Comparison of ENCODE assay signal across 8 mouse cellular contexts in the genomic region with DNA sequence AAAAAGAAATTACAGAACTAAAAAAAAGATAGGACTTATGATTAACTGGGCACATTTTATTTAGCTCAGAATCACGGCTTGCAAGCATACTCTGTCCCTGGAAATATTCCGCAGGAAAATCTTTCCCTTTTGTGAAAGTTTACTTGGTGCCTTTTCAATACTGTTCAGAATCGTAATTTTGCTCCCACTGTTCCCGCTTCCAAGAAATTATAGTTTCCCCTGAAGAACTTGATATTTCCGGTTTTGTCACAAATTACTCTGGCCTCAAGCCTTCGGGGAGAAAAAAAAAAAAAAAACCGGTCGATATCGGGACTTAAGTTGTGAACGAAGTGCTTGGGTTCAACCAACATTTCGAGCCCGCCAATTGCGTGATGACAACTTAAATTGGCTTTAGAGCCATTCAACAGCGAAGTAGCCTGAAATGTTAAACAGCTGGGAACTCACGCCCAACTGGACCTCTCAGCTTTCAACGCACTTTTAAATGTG.
A peak's percentile ranks its signal among the peaks of the same experiment; 100 is the strongest.
DNase-seq lines count a peak whose midpoint lies in the region; ATAC-seq and TF ChIP-seq lines count a peak whose summit lies in the region.

No protein-coding gene starts in this region.

- H3K36me3 ChIP-seq in kidney, adult 2 months (ENCODE audit: control insufficient read depth, insufficient read depth, low read length) = no peaks in the 10 kb centered on the region
- no peaks in the 10 kb centered on the region for H3K36me3 ChIP-seq in heart, embryonic 15.5 days
- H3K36me3 ChIP-seq in limb, embryonic 11.5 days (ENCODE audit: control insufficient read depth, insufficient read depth, low read length) = no peaks in the 10 kb centered on the region
- H3K36me3 ChIP-seq in myocyte (ENCODE audit: control insufficient read depth, insufficient read depth) = no peaks in the 10 kb centered on the region

- H3K4me2 ChIP-seq in heart, embryonic 15.5 days = peak overlapping the region; percentile 72
- peak overlapping the region; percentile 60 for H3K4me2 ChIP-seq in limb, embryonic 11.5 days (ENCODE audit: low read depth, severe bottlenecking)
- H3K4me2 ChIP-seq in myocyte (ENCODE audit: low read depth) = peak overlapping the region; percentile 62

- no peaks in the 10 kb centered on the region; the same call in 1 of the 2 replicates for H3K27me3 ChIP-seq in kidney, adult 2 months (replicated peaks; ENCODE audit: control insufficient read depth, insufficient read depth, low read length)
- H3K27me3 ChIP-seq in heart, embryonic 15.5 days = peaks cover 9% of the 10 kb centered on the region
- H3K27me3 ChIP-seq in limb, embryonic 11.5 days (ENCODE audit: control insufficient read depth, insufficient read depth, low read length) = no peaks in the 10 kb centered on the region; the same call in 1 of the 2 replicates
- H3K27me3 ChIP-seq in myocyte (ENCODE audit: control insufficient read depth, insufficient read depth, insufficient read length) = no peaks in the 10 kb centered on the region

- H3K27ac ChIP-seq in kidney, adult 2 months (ENCODE audit: insufficient read depth, low read depth, low read length) = peak overlapping the region; percentile 83
- H3K27ac ChIP-seq in heart, embryonic 15.5 days = peak overlapping the region; percentile 65
- no peak overlapping the region for H3K27ac ChIP-seq in limb, embryonic 11.5 days (replicated peaks; ENCODE audit: low read depth, low read length)

- no peak for TF ChIP-seq CTCF in kidney, adult 2 months (conservative IDR thresholded peaks at IDR 0.05; ENCODE audit: insufficient read depth, insufficient read length, low read depth, low read length)
- no peak for TF ChIP-seq CTCF in brain, embryonic 14.5 days (IDR thresholded peaks at IDR 0.05; ENCODE audit: borderline replicate concordance, extremely low read depth, insufficient read depth, insufficient read length)

- H3K4me3 ChIP-seq in kidney, adult 2 months (ENCODE audit: insufficient read depth, low read depth, low read length) = peak overlapping the region; percentile 87
- peak overlapping the region; percentile 60 for H3K4me3 ChIP-seq in heart, embryonic 15.5 days
- H3K4me3 ChIP-seq in limb, embryonic 11.5 days (ENCODE audit: low read depth, low read length) = peak overlapping the region; percentile 46
- H3K4me3 ChIP-seq in myocyte = peak overlapping the region; percentile 55

- no peaks in the 10 kb centered on the region for H3K4me1 ChIP-seq in kidney, adult 2 months (ENCODE audit: control insufficient read depth, insufficient read depth, low read length)
- 0 out of 2 replicates have a peak, but pooled peaks cover 3% of the 10 kb centered on the region for H3K4me1 ChIP-seq in heart, embryonic 15.5 days (replicated peaks)
- no peaks in the 10 kb centered on the region for H3K4me1 ChIP-seq in limb, embryonic 11.5 days (ENCODE audit: control insufficient read depth, insufficient read depth, low read length)

- H3ac ChIP-seq in myocyte (ENCODE audit: control insufficient read depth, insufficient read length) = no peak overlapping the region

- H3K9me3 ChIP-seq in heart, embryonic 15.5 days (replicated peaks) = no peaks in the 10 kb centered on the region
- H3K9me3 ChIP-seq in limb, embryonic 11.5 days (ENCODE audit: control insufficient read depth, low read length) = no peaks in the 10 kb centered on the region

- peak overlapping the region; percentile 48 for H3K9ac ChIP-seq in heart, embryonic 15.5 days
- H3K9ac ChIP-seq in limb, embryonic 11.5 days (ENCODE audit: low read length) = peak overlapping the region; percentile 59

- TF ChIP-seq POLR2A in kidney, adult 2 months (IDR thresholded peaks at IDR 0.05; ENCODE audit: low read depth, low read length) = no peak
- no peak for TF ChIP-seq POLR2A in brain, embryonic 14.5 days (IDR thresholded peaks at IDR 0.05; ENCODE audit: borderline replicate concordance, extremely low read depth, insufficient read depth, insufficient read length, poor library complexity, severe bottlenecking)
- no peak for TF ChIP-seq POLR2A in myocyte (IDR thresholded peaks at IDR 0.05; ENCODE audit: insufficient read length, low read depth)

- ATAC-seq in heart, embryonic 15.5 days (replicated peaks; ENCODE audit: insufficient number of reproducible peaks, insufficient read depth, low FRiP score, low read depth) = no peak
- ATAC-seq in limb, embryonic 11.5 days (ENCODE audit: insufficient number of reproducible peaks, low FRiP score, low TSS enrichment, low read depth) = peak; percentile 48; the same call in 1 of the 2 replicates
- ATAC-seq in granulocyte monocyte progenitor cell, adult 5-6 weeks (replicated peaks; ENCODE audit: poor library complexity, severe bottlenecking) = no peak

- WGBS in kidney, adult 2 months = 2% methylated on average over 16 of the region's 16 CpGs
- under 1% methylated on average over 16 of the region's 16 CpGs for WGBS in heart, embryonic 15.5 days
- under 1% methylated on average over 16 of the region's 16 CpGs for WGBS in limb, embryonic 11.5 days

- H3K79me2 ChIP-seq in myocyte (ENCODE audit: control insufficient read depth, insufficient read depth) = no peaks in the 10 kb centered on the region

- peak; percentile 43 for DNase-seq in kidney, adult 2 months
- no peak for DNase-seq in kidney, adult 11 months
- DNase-seq in brain, embryonic 14.5 days (ENCODE audit: low read depth) = peak; percentile 74
- peak; percentile 66 for DNase-seq in limb, embryonic 11.5 days (ENCODE audit: low spot score)
- no peak for DNase-seq in right cerebral cortex, postnatal 36 days (ENCODE audit: low spot score in 2 of 2)

TF ChIP-seq in myocyte, 11 proteins besides CTCF, POLR2A, EP300 and RAD21:
- no peak for TF ChIP-seq POLR2AphosphoS2 (IDR thresholded peaks at IDR 0.05; ENCODE audit: insufficient read length, low read depth)

Comparison
In these comparisons a context has a peak if more than half of its experiments do, and no peak if none do; other contexts are left out.
1. DNase-seq: peak in kidney, adult 2 months (single experiment), brain, embryonic 14.5 days (single experiment) and limb, embryonic 11.5 days (single experiment); none in kidney, adult 11 months (single experiment) and right cerebral cortex, postnatal 36 days (0 of 2).
2. Peak in every context shown above with its lines, with median percentiles within 50 percentile points of each other: H3K4me3 ChIP-seq and H3K4me2 ChIP-seq.